Mouse (Mus musculus) hindbrain, postnatal 0 days (tissue): ENCODE results near the gene Epha1. TPM values are rescaled to one million over a fixed set of nuclear protein-coding genes. Genes with fewer than 3 reads are reported as not detected.
A peak's percentile ranks its signal among the peaks of the same experiment; 100 is the strongest.

Experiments used
- ATAC-seq: fragments of 200-750 bp; cut with Nextera tagmentation; 2 replicates; pipeline ENCODE4 v1.8.0; 2017; ENCODE audit warnings: mild to moderate bottlenecking, moderate TSS enrichment, moderate library complexity
- DNase-seq: peaks from one replicate; pipeline ENCODE4 v3.0.0-alpha.2; 2015; ENCODE audit warnings: low spot score
- H3K27ac ChIP-seq: fragments of 300-500 bp; sonication (generic); 2 replicates; pipeline ENCODE4 v1.5.1; 2014; ENCODE audit warnings: mild to moderate bottlenecking
- H3K27me3 ChIP-seq: fragments of 300-500 bp; sonication (generic); 2 replicates; pipeline ENCODE4 v1.6.1; 2014; ENCODE audit warnings: low read length, mixed read lengths; ENCODE audit not compliant: insufficient read depth
- H3K36me3 ChIP-seq: fragments of 300-500 bp; sonication (generic); 2 replicates; pipeline ENCODE4 v1.6.1; 2014; ENCODE audit warnings: low read length, mixed read lengths; ENCODE audit not compliant: insufficient read depth
- H3K4me1 ChIP-seq: fragments of 300-500 bp; sonication (generic); 2 replicates; pipeline ENCODE4 v1.6.1; 2014; ENCODE audit warnings: antibody characterized with exemption, low read length, mixed read lengths; ENCODE audit not compliant: insufficient read depth
- H3K4me2 ChIP-seq: fragments of 300-500 bp; sonication (generic); 2 replicates; pipeline ENCODE4 v1.6.1; 2014; ENCODE audit warnings: low read depth, mild to moderate bottlenecking, low read length, moderate library complexity, mixed read lengths
- H3K4me3 ChIP-seq: fragments of 300-500 bp; sonication (generic); 2 replicates; pipeline ENCODE4 v1.5.1; 2014; ENCODE audit warnings: low read length
- H3K9ac ChIP-seq: fragments of 300-500 bp; sonication (generic); replicated peaks from 2 replicates; pipeline ENCODE4 v1.6.1; 2014; ENCODE audit warnings: mild to moderate bottlenecking, low read length, moderate library complexity, mixed read lengths
- H3K9me3 ChIP-seq: fragments of 300-500 bp; sonication (generic); 2 replicates; pipeline ENCODE4 v1.6.1; 2016; ENCODE audit warnings: low read length, mixed read lengths
- CTCF ChIP-seq: IDR thresholded peaks from 2 replicates; pipeline ENCODE4 v1.5.1; 2016; ENCODE audit warnings: antibody characterized with exemption, control low read depth, low read depth
- WGBS: fragments of 180-500 bp; shearing (Covaris S2); extraction: QIAGEN DNeasy Blood & Tissue Kit; methylation state at CpG from one replicate; pipeline ENCODE4 v1.1.7; 2014; 5-methylcytosine and 5-hydroxymethylcytosine counted together
- polyA plus RNA-seq: library from polyadenylated mRNA; unstranded; fragments of >200 nt; fragmentation: Nextera tagmentation; extraction: Ambion mirVana; gene quantifications from 2 replicates; pipeline ENCODE4 v1.2.1, GENCODE M21; 2015
- total RNA-seq: library from RNA; depleted of rRNA; stranded (reverse); fragments of >200 nt; gene quantifications from 2 replicates; pipeline ENCODE4 v1.2.3, GENCODE M21; 2014

The Epha1 gene
- total and polyA plus RNA-seq, 2 experiments from 2014 or later = 0.37 to 0.66 TPM

DNA sequence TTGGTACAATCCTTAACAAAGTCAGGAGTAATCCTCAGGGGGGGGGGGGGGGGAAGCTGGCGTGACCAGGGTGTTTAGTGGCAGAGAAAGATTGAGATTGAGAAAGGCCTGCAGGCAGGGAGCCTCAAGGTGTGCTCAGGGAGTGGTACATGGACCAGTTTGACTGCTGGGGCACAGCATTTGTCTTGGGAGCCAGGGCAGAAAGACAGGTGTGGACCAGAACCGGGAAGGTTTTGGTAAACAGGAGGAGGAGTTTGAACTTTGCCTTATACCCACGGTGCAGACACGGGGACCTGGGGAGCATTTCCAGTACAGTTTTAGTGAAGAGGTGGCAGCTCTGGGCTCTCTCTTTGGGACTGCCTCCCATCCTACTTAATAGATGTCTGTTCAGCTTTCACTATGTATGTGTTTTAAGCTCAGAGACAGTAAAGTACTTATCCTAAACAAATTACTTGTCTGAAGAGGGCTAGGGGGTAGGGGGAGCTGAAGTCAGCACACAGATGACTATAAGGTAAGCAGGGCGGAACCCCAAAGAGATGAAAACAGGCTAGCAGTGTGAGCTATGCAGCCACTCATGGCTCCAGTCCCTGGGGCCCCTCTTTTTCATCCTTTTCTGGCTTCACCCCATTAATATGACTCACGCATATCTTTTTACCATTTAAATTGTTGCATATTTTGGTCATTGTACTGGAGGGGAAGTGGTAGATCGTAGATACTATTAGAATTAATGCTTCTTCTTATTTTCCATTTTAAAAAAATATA, 782 bp upstream of the Epha1 start:
- no peak overlapping the region for H3K9ac ChIP-seq
- no peak for TF ChIP-seq CTCF
- H3K4me3 ChIP-seq = peak overlapping the region; percentile 46
- WGBS = 40% methylated on average over 7 of the region's 7 CpGs
- peak; percentile 2; the same call in 1 of the 2 replicates for ATAC-seq
- no peak for DNase-seq
- no peaks in the 10 kb centered on the region for H3K9me3 ChIP-seq
- H3K4me1 ChIP-seq = peaks cover 10% of the 10 kb centered on the region
- H3K27me3 ChIP-seq = 0 out of 2 replicates have a peak, but pooled peaks cover 5% of the 10 kb centered on the region
- H3K27ac ChIP-seq = no peak overlapping the region
- H3K36me3 ChIP-seq = no peaks in the 10 kb centered on the region
- peak overlapping the region; percentile 94 for H3K4me2 ChIP-seq

DNA sequence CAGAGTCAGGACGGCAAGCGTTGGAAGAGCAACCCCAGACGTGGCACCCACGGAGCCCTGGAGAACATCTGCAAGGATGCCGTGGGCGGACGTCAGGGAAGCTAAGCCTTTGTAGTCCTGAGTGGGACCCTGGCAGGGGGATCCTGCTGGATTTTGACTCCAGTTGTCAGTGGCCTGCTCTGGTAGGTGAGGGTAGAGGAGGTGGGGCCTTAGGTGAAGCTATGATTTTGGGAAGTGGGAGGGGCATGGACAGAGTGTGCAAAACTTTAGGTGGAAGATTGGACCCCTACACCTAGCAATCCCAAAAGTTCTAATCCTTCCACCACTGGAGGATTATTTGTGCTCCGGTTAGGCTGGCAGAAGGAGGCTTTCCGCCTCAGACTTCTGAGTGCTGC, 650 bp downstream of the Epha1 start:
- peak overlapping the region; percentile 94 for H3K4me2 ChIP-seq
- H3K36me3 ChIP-seq = no peaks in the 10 kb centered on the region
- DNase-seq = no peak
- peaks cover 10% of the 10 kb centered on the region for H3K4me1 ChIP-seq
- no peak overlapping the region for H3K27ac ChIP-seq
- H3K4me3 ChIP-seq = no peak overlapping the region
- 32% methylated on average over 9 of the region's 9 CpGs for WGBS
- no peak overlapping the region for H3K9ac ChIP-seq
- ATAC-seq = peak; percentile 25; the same call in 1 of the 2 replicates
- no peak for TF ChIP-seq CTCF
- 0 out of 2 replicates have a peak, but pooled peaks cover 5% of the 10 kb centered on the region for H3K27me3 ChIP-seq
- no peaks in the 10 kb centered on the region for H3K9me3 ChIP-seq

DNA sequence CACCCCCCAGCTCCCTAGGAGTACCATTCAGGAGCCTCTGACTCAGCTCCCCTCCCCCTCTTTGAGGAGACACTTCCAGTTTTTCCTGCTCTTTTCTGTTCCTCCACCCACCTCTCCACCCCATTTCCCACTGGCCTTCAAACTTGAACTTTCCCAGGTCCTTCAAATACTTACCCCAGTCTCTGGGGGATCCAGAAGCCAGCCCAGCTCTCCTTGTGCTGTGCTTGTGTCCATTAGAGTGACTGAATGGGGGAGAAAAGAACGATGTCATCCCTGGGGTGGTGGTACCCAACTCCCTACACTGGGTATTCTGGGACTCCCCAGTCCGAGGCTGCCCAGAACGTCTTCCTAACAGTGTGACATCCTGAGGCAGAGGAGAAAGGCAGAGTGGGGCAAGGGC, 1.1 kb downstream of the Epha1 start:
- no peaks in the 10 kb centered on the region for H3K9me3 ChIP-seq
- WGBS = 13% methylated on average over 3 of the region's 3 CpGs
- no peak overlapping the region for H3K4me3 ChIP-seq
- no peak for TF ChIP-seq CTCF
- no peak overlapping the region for H3K4me2 ChIP-seq
- no peaks in the 10 kb centered on the region for H3K36me3 ChIP-seq
- ATAC-seq (0 out of 2 replicates have a peak, but pooled peaks have one; percentile 11), DNase-seq (no peak)
- H3K9ac ChIP-seq = no peak overlapping the region
- H3K27me3 ChIP-seq = 0 out of 2 replicates have a peak, but pooled peaks cover 5% of the 10 kb centered on the region
- H3K27ac ChIP-seq = no peak overlapping the region
- peaks cover 10% of the 10 kb centered on the region for H3K4me1 ChIP-seq

DNA sequence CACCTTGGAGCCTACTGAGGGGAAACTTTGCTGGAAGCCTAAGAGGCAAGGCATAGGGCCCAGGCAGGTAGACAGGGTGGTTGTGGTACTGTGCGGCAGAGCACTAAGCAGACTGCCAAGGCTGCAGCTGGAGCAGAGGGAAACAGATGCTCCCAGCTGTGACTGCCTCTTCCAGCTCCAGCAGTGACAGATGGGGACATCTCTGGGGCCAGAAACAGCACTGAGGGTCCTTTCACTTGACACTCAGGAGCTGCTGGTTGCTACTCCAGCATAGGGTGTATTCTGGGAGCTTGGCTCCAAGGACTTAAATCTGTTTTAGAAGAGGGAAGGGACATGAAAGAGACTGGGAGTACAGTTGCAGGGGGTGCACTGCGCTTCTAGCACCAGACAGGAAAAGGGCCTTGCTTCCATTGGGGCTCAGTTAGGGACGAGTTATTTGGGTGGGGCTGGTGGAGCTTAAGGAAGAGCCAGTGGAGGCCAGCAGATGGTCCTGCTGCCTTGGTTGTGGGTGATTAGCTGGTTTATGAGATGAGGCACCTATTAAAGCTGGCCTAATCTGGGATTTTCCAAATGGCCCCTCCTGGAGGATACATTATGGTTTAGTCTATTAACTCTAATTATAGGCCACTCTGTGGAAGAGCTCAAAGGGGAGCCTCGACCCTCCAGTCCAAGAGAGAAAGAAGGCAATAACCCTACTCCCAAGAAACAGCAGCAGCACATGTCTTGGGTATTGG, 2.3 kb downstream of the Epha1 start:
- no peak overlapping the region for H3K4me2 ChIP-seq
- no peaks in the 10 kb centered on the region for H3K36me3 ChIP-seq
- no peak overlapping the region for H3K9ac ChIP-seq
- no peaks in the 10 kb centered on the region for H3K9me3 ChIP-seq
- H3K27ac ChIP-seq = no peak overlapping the region
- H3K4me3 ChIP-seq = no peak overlapping the region
- H3K27me3 ChIP-seq = 0 out of 2 replicates have a peak, but pooled peaks cover 5% of the 10 kb centered on the region
- 0 out of 2 replicates have a peak, but pooled peaks have one; percentile 12 for ATAC-seq
- no peak for DNase-seq
- no peak for TF ChIP-seq CTCF
- peaks cover 10% of the 10 kb centered on the region for H3K4me1 ChIP-seq
- 49% methylated on average over 4 of the region's 4 CpGs for WGBS

DNA sequence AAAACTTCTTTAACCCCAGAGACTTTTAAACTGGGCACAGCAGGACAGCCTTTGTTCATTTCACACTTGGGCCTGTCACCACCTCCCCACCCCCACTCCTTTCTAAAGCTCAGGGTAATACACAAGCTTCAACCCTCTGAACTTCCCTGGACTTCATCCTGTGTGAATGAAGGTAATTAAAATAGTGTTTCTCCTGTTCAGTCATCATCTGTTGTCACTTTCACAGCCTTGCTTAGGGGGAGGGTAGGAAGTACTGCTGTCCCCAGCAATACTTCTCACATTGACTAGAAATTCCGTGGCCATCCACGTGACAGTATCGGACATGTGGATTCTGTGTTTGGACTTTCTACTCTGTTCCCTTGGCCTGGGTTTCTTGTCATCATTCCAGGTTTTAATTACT, 3.2 kb downstream of the Epha1 start:
- Histone ChIP-seq H3K9me3 (no peaks in the 10 kb centered on the region), H3K4me2 (no peak overlapping the region), H3K36me3 (no peaks in the 10 kb centered on the region), H3K4me3 (no peak overlapping the region), H3K27ac (no peak overlapping the region), H3K4me1 (peaks cover 10% of the 10 kb centered on the region), H3K9ac (no peak overlapping the region), H3K27me3 (0 out of 2 replicates have a peak, but pooled peaks cover 1% of the 10 kb centered on the region)
- 6% methylated on average over 3 of the region's 3 CpGs for WGBS
- ATAC-seq (no peak), DNase-seq (no peak)
- TF ChIP-seq CTCF = no peak

DNA sequence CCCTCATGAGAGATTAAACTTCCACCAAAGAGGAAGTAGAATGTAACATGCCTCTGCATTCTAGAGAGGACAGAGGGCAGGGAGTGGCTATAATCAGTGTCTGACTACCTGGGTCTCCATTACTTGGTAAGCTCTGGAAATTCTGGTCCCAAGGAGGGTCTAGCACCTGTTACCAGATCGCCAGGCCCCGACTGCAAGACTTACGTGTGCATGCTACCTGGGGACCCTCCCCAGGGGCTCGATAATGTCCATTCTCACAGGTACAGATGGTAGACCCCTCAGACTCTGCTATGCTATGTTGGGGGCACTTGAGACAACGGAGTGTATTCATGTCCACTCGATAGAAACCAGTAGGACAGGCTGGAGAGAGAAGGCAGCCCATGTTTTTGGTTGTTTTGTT, 7.9 kb downstream of the Epha1 start:
- Histone ChIP-seq H3K4me1 (no peaks in the 10 kb centered on the region), H3K4me3 (no peak overlapping the region), H3K27me3 (no peaks in the 10 kb centered on the region), H3K4me2 (no peak overlapping the region), H3K9me3 (no peaks in the 10 kb centered on the region), H3K9ac (no peak overlapping the region), H3K36me3 (no peaks in the 10 kb centered on the region; the same call in 1 of the 2 replicates), H3K27ac (no peak overlapping the region)
- TF ChIP-seq CTCF = no peak
- ATAC-seq (no peak), DNase-seq (no peak)
- 95% methylated on average over 6 of the region's 6 CpGs for WGBS

DNA sequence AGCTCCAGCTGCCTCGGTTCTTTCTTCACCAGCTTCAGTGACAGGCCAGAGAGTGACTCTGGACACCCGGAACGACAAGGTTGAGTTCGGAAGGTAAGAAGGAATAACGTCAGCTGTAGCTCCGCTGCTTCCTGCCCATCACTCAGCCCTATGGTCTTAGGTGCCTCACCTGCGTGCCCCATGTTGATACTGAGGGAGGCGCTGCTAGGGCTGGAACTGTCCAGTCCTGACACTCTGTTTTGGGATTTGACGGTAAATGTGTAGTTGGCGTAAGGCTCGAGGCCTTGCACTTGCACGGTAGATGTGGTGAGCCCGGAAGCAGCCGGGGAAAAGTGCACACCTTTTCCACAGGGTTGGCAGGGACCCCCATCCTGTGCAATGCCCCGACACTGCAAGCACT, 8.5 kb downstream of the Epha1 start:
- no peak for TF ChIP-seq CTCF
- WGBS = 95% methylated on average over 15 of the region's 15 CpGs
- no peak for ATAC-seq
- Histone ChIP-seq H3K4me3 (no peak overlapping the region), H3K36me3 (peaks cover under 1% of the 10 kb centered on the region; the same call in 1 of the 2 replicates), H3K4me1 (no peaks in the 10 kb centered on the region), H3K9ac (no peak overlapping the region), H3K27me3 (no peaks in the 10 kb centered on the region), H3K4me2 (no peak overlapping the region), H3K9me3 (no peaks in the 10 kb centered on the region), H3K27ac (no peak overlapping the region)
- no peak for DNase-seq
